Mouse (Mus musculus): ENCODE data around the gene Chrm3. TPM values are rescaled to one million over a fixed set of nuclear protein-coding genes. Genes with fewer than 3 reads are reported as not detected.

The Chrm3 gene
- polyA plus RNA-seq, 1 experiment from 2014 or later: 0.53 TPM

GRCm38 (mm10) chr13:9992640-9993039 lies 368.0 kb downstream of the Chrm3 start:
- Histone ChIP-seq H3K4me1 (ENCODE audit: control insufficient read depth, insufficient read depth, low read length) (no peaks in the 10 kb centered on the region), H3K27me3 (ENCODE audit: control insufficient read depth, insufficient read depth, low read length) (no peaks in the 10 kb centered on the region), H3K36me3 (replicated peaks; ENCODE audit: control insufficient read depth, insufficient read depth, low read depth, low read length) (no peaks in the 10 kb centered on the region), H3K4me3 (ENCODE audit: low read depth, low read length) (no peak overlapping the region), H3K9me3 (replicated peaks; ENCODE audit: control insufficient read depth, low read length) (no peaks in the 10 kb centered on the region), H3K4me2 (ENCODE audit: low read depth, low read length) (no peak overlapping the region), H3K27ac (replicated peaks; ENCODE audit: low read depth, low read length) (no peak overlapping the region), H3K9ac (replicated peaks; ENCODE audit: low read length) (no peak overlapping the region)
- ATAC-seq (replicated peaks; ENCODE audit: insufficient number of reproducible peaks, low FRiP score, low TSS enrichment, low read depth) (no peak), DNase-seq (ENCODE audit: low spot score) (no peak)
- 76% methylated on average over 2 of the region's 2 CpGs for WGBS

GRCm38 (mm10) chr13:9985648-9986047 lies 375.0 kb downstream of the Chrm3 start:
- H3K9me3 ChIP-seq (replicated peaks; ENCODE audit: control insufficient read depth, low read length): no peaks in the 10 kb centered on the region
- 77% methylated on average over 6 of the region's 6 CpGs for WGBS
- no peak overlapping the region for H3K9ac ChIP-seq (replicated peaks; ENCODE audit: low read length)
- ATAC-seq (replicated peaks; ENCODE audit: insufficient number of reproducible peaks, low FRiP score, low TSS enrichment, low read depth) (no peak), DNase-seq (ENCODE audit: low spot score) (no peak)
- H3K36me3 ChIP-seq (replicated peaks; ENCODE audit: control insufficient read depth, insufficient read depth, low read depth, low read length): no peaks in the 10 kb centered on the region
- no peak overlapping the region for H3K4me3 ChIP-seq (ENCODE audit: low read depth, low read length)
- H3K4me1 ChIP-seq (ENCODE audit: control insufficient read depth, insufficient read depth, low read length): no peaks in the 10 kb centered on the region
- no peak overlapping the region for H3K4me2 ChIP-seq (ENCODE audit: low read depth, low read length)
- H3K27ac ChIP-seq (replicated peaks; ENCODE audit: low read depth, low read length): no peak overlapping the region
- H3K27me3 ChIP-seq (ENCODE audit: control insufficient read depth, insufficient read depth, low read length): no peaks in the 10 kb centered on the region

- H3K4me3 ChIP-seq (ENCODE audit: low read depth, low read length): no peak overlapping the region
- H3K4me2 ChIP-seq (ENCODE audit: low read depth, low read length): no peak overlapping the region
- no peaks in the 10 kb centered on the region for H3K9me3 ChIP-seq (replicated peaks; ENCODE audit: control insufficient read depth, low read length)
- H3K36me3 ChIP-seq (replicated peaks; ENCODE audit: control insufficient read depth, insufficient read depth, low read depth, low read length): no peaks in the 10 kb centered on the region
- ATAC-seq (replicated peaks; ENCODE audit: insufficient number of reproducible peaks, low FRiP score, low TSS enrichment, low read depth): no peak
- no peak for DNase-seq (ENCODE audit: low spot score)
- 89% methylated on average over 2 of the region's 2 CpGs for WGBS
- no peak overlapping the region for H3K9ac ChIP-seq (replicated peaks; ENCODE audit: low read length)
- no peaks in the 10 kb centered on the region for H3K4me1 ChIP-seq (ENCODE audit: control insufficient read depth, insufficient read depth, low read length)
- H3K27ac ChIP-seq (replicated peaks; ENCODE audit: low read depth, low read length): no peak overlapping the region
- no peaks in the 10 kb centered on the region for H3K27me3 ChIP-seq (ENCODE audit: control insufficient read depth, insufficient read depth, low read length)
Measured at GRCm38 (mm10) chr13:9983293-9983692, 377.4 kb downstream of the Chrm3 start.

- Histone ChIP-seq H3K36me3 (replicated peaks; ENCODE audit: control insufficient read depth, insufficient read depth, low read depth, low read length) (no peaks in the 10 kb centered on the region), H3K27ac (replicated peaks; ENCODE audit: low read depth, low read length) (no peak overlapping the region), H3K27me3 (ENCODE audit: control insufficient read depth, insufficient read depth, low read length) (no peaks in the 10 kb centered on the region), H3K4me1 (ENCODE audit: control insufficient read depth, insufficient read depth, low read length) (no peaks in the 10 kb centered on the region), H3K9ac (replicated peaks; ENCODE audit: low read length) (no peak overlapping the region), H3K4me3 (ENCODE audit: low read depth, low read length) (no peak overlapping the region), H3K4me2 (ENCODE audit: low read depth, low read length) (no peak overlapping the region), H3K9me3 (replicated peaks; ENCODE audit: control insufficient read depth, low read length) (no peaks in the 10 kb centered on the region)
- DNase-seq (ENCODE audit: low spot score): no peak
- WGBS: 86% methylated on average over 1 of the region's 1 CpGs
- ATAC-seq (replicated peaks; ENCODE audit: insufficient number of reproducible peaks, low FRiP score, low TSS enrichment, low read depth): no peak
Measured at GRCm38 (mm10) chr13:9977699-9978098, 382.9 kb downstream of the Chrm3 start.

GRCm38 (mm10) chr13:9973742-9974321 lies 386.8 kb downstream of the Chrm3 start:
- Histone ChIP-seq H3K4me1 (ENCODE audit: control insufficient read depth, insufficient read depth, low read length) (no peaks in the 10 kb centered on the region), H3K4me2 (ENCODE audit: low read depth, low read length) (no peak overlapping the region), H3K9ac (replicated peaks; ENCODE audit: low read length) (no peak overlapping the region), H3K27me3 (ENCODE audit: control insufficient read depth, insufficient read depth, low read length) (no peaks in the 10 kb centered on the region), H3K4me3 (ENCODE audit: low read depth, low read length) (no peak overlapping the region), H3K27ac (replicated peaks; ENCODE audit: low read depth, low read length) (no peak overlapping the region), H3K9me3 (replicated peaks; ENCODE audit: control insufficient read depth, low read length) (no peaks in the 10 kb centered on the region), H3K36me3 (replicated peaks; ENCODE audit: control insufficient read depth, insufficient read depth, low read depth, low read length) (no peaks in the 10 kb centered on the region)
- DNase-seq (ENCODE audit: low spot score): no peak
- no peak for ATAC-seq (replicated peaks; ENCODE audit: insufficient number of reproducible peaks, low FRiP score, low TSS enrichment, low read depth)
- 40% methylated on average over 2 of the region's 2 CpGs for WGBS

GRCm38 (mm10) chr13:9971845-9972244 lies 388.8 kb downstream of the Chrm3 start:
- no peak overlapping the region for H3K4me2 ChIP-seq (ENCODE audit: low read depth, low read length)
- H3K27ac ChIP-seq (replicated peaks; ENCODE audit: low read depth, low read length): no peak overlapping the region
- H3K9me3 ChIP-seq (replicated peaks; ENCODE audit: control insufficient read depth, low read length): no peaks in the 10 kb centered on the region
- no peak overlapping the region for H3K4me3 ChIP-seq (ENCODE audit: low read depth, low read length)
- no peaks in the 10 kb centered on the region for H3K36me3 ChIP-seq (replicated peaks; ENCODE audit: control insufficient read depth, insufficient read depth, low read depth, low read length)
- H3K27me3 ChIP-seq (ENCODE audit: control insufficient read depth, insufficient read depth, low read length): no peaks in the 10 kb centered on the region
- ATAC-seq (replicated peaks; ENCODE audit: insufficient number of reproducible peaks, low FRiP score, low TSS enrichment, low read depth): no peak
- no peak for DNase-seq (ENCODE audit: low spot score)
- no peaks in the 10 kb centered on the region for H3K4me1 ChIP-seq (ENCODE audit: control insufficient read depth, insufficient read depth, low read length)
- H3K9ac ChIP-seq (replicated peaks; ENCODE audit: low read length): no peak overlapping the region
- 56% methylated on average over 4 of the region's 4 CpGs for WGBS

- Histone ChIP-seq H3K4me2 (ENCODE audit: low read depth, low read length) (no peak overlapping the region), H3K9me3 (replicated peaks; ENCODE audit: control insufficient read depth, low read length) (no peaks in the 10 kb centered on the region), H3K36me3 (replicated peaks; ENCODE audit: control insufficient read depth, insufficient read depth, low read depth, low read length) (no peaks in the 10 kb centered on the region), H3K27me3 (ENCODE audit: control insufficient read depth, insufficient read depth, low read length) (no peaks in the 10 kb centered on the region), H3K4me1 (ENCODE audit: control insufficient read depth, insufficient read depth, low read length) (no peaks in the 10 kb centered on the region), H3K9ac (replicated peaks; ENCODE audit: low read length) (no peak overlapping the region), H3K27ac (replicated peaks; ENCODE audit: low read depth, low read length) (no peak overlapping the region), H3K4me3 (ENCODE audit: low read depth, low read length) (no peak overlapping the region)
- DNase-seq (ENCODE audit: low spot score): no peak
- no peak for ATAC-seq (replicated peaks; ENCODE audit: insufficient number of reproducible peaks, low FRiP score, low TSS enrichment, low read depth)
Measured at GRCm38 (mm10) chr13:9952619-9953018, 408.0 kb downstream of the Chrm3 start.

- no peaks in the 10 kb centered on the region for H3K4me1 ChIP-seq (ENCODE audit: control insufficient read depth, insufficient read depth, low read length)
- H3K4me2 ChIP-seq (ENCODE audit: low read depth, low read length): no peak overlapping the region
- H3K27me3 ChIP-seq (ENCODE audit: control insufficient read depth, insufficient read depth, low read length): no peaks in the 10 kb centered on the region
- no peak overlapping the region for H3K9ac ChIP-seq (replicated peaks; ENCODE audit: low read length)
- no peaks in the 10 kb centered on the region for H3K36me3 ChIP-seq (replicated peaks; ENCODE audit: control insufficient read depth, insufficient read depth, low read depth, low read length)
- DNase-seq (ENCODE audit: low spot score): no peak
- ATAC-seq (replicated peaks; ENCODE audit: insufficient number of reproducible peaks, low FRiP score, low TSS enrichment, low read depth): no peak
- H3K4me3 ChIP-seq (ENCODE audit: low read depth, low read length): no peak overlapping the region
- no peak overlapping the region for H3K27ac ChIP-seq (replicated peaks; ENCODE audit: low read depth, low read length)
- WGBS: 81% methylated on average over 1 of the region's 1 CpGs
- no peaks in the 10 kb centered on the region for H3K9me3 ChIP-seq (replicated peaks; ENCODE audit: control insufficient read depth, low read length)
Measured at GRCm38 (mm10) chr13:9951376-9951775, 409.3 kb downstream of the Chrm3 start.
